Mouse (Mus musculus): ENCODE results near the gene Cd82. TPM values are rescaled to one million over a fixed set of nuclear protein-coding genes. Genes with fewer than 3 reads are reported as not detected.

The Cd82 gene
- total and polyA plus RNA-seq, 3 experiments, result 177 to 294 (median 215) TPM

DNA sequence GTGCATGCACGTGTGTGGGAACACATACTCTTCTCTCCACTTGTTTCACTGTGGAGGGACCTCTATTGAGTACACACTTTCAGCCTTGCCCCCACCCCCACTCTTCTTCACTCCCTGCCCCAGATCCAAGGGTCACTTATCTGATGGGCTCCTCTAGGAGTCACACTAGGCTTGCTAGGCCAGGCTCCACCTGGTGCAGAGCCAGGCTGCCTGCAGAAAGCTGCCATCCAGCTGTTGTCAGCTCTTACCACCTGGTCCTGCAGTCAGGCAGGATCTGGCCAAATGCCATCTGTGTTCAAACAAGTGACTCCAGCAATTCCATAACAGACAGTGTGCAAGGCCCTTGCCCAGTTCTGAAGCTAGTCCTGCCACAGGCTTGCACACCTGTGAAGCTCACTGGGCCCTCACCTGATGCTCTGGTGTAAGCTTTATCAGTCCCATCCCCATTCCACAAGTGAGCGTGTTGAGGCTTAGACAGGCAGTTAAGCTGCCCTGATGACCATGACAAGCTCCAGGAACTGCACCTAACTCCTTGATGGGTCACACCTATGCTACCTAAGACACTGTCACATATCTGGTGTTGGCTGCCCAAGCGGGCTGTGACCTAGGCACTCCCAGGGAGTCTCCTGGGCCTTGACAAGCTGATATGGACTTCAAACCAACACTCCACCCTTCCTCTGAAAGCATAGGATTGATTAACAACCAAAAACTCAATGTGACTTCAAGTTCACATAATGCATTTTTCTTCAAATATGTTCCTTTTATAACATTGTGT is 7.9 kb downstream of the Cd82 start:
- Histone ChIP-seq H3K27ac (ENCODE audit: insufficient read depth, low read depth) (0 out of 2 replicates have a peak overlapping the region, but pooled peaks have one; percentile 18), H3K4me1 (ENCODE audit: control insufficient read depth in 1 of 2, insufficient read depth in 2 of 2) (peaks cover 39 to 100% of the 10 kb centered on the region in 2 experiments), H3K36me3 (replicated peaks in 1 of 2; ENCODE audit: control insufficient read depth in 1 of 2, insufficient read depth in 1 of 2, low read length in 1 of 2) (peaks cover 47 to 85% of the 10 kb centered on the region in 2 experiments), H3K79me2 (replicated peaks; ENCODE audit: control insufficient read depth, extremely low read depth, insufficient read depth, poor library complexity, severe bottlenecking) (peaks cover 93% of the 10 kb centered on the region), H3K4me3 (replicated peaks in 1 of 3; ENCODE audit: low read depth in 2 of 3, low read length in 2 of 3, poor library complexity in 1 of 3) (no peak overlapping the region), H3K4me2 (ENCODE audit: insufficient read depth, low read depth, poor library complexity, severe bottlenecking) (no peak overlapping the region), H3K27me3 (replicated peaks) (no peaks in the 10 kb centered on the region), H3K9me3 (replicated peaks; ENCODE audit: low read length) (no peaks in the 10 kb centered on the region), H3K9ac (ENCODE audit: insufficient read depth, low read depth) (no peak overlapping the region)
- dilution Hi-C loops (cut with MboI; ENCODE audit: extremely low pct_ligation_motif_present, extremely low pct_unique_long_range_greater_than_20kb, low sequenced_read_pairs), result no loop called here
- DNase-seq (ENCODE audit: extremely low read depth), result no peak
- TF ChIP-seq USF2 (conservative IDR thresholded peaks at IDR 0.05; ENCODE audit: low read depth, low read length) (no peak), ETS1 (conservative IDR thresholded peaks at IDR 0.05; ENCODE audit: low read depth, low read length) (no peak), CHD1 (IDR thresholded peaks at IDR 0.05; ENCODE audit: low read depth, low read length) (no peak), MAX (IDR thresholded peaks at IDR 0.05; ENCODE audit: low read length) (no peak), MYC (IDR thresholded peaks at IDR 0.05; ENCODE audit: low read depth, low read length) (no peak), ZC3H11A (IDR thresholded peaks at IDR 0.05; ENCODE audit: low read depth, low read length) (no peak)
- in situ Hi-C loops (cut with MboI; ENCODE audit: low pct_ligation_motif_present, low pct_unique_long_range_greater_than_20kb, low sequenced_read_pairs), result loop anchor here (5.0 kb wide), 1 partner anchor 33 kb away; no protein-coding TSS in a partner anchor

DNA sequence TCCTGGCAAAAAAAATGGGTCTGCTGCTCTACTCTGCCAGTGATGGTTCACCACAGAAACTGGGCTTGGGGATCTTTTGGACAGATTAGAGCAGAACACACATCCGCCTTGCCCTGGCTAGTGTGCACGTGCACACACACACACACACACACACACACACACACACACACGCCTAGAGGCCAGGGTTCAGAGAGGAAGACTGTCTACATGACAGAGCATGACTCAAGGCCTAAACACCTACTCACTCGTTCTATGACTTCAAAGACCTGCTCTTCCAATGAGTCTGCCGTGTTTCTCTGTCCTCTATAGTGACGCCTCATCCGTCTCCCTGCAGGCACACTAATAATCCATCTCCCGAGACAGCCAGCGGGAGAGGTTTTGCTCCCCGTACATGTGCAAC is 8.6 kb downstream of the Cd82 start:
- in situ Hi-C loops (cut with MboI; ENCODE audit: low pct_ligation_motif_present, low pct_unique_long_range_greater_than_20kb, low sequenced_read_pairs), result no loop called here
- H3K4me1 ChIP-seq (ENCODE audit: control insufficient read depth in 1 of 2, insufficient read depth in 2 of 2), result peaks cover 42 to 100% of the 10 kb centered on the region in 2 experiments
- H3K9me3 ChIP-seq (replicated peaks; ENCODE audit: low read length), result no peaks in the 10 kb centered on the region
- dilution Hi-C loops (cut with MboI; ENCODE audit: extremely low pct_ligation_motif_present, extremely low pct_unique_long_range_greater_than_20kb, low sequenced_read_pairs), result no loop called here
- no peak overlapping the region for H3K9ac ChIP-seq (ENCODE audit: insufficient read depth, low read depth)
- H3K27ac ChIP-seq (ENCODE audit: insufficient read depth, low read depth), result 0 out of 2 replicates have a peak overlapping the region, but pooled peaks have one; percentile 18
- H3K4me2 ChIP-seq (ENCODE audit: insufficient read depth, low read depth, poor library complexity, severe bottlenecking), result no peak overlapping the region
- DNase-seq (ENCODE audit: extremely low read depth), result no peak
- no peak overlapping the region for H3K4me3 ChIP-seq (replicated peaks in 1 of 3; ENCODE audit: low read depth in 2 of 3, low read length in 2 of 3, poor library complexity in 1 of 3)
- TF ChIP-seq JUN (IDR thresholded peaks at IDR 0.05; ENCODE audit: insufficient read depth, low read depth, low read length) (no peak), UBTF (IDR thresholded peaks at IDR 0.05; ENCODE audit: low read depth, low read length) (no peak), RCOR1 (conservative IDR thresholded peaks at IDR 0.05; ENCODE audit: low read depth, low read length) (no peak), ELF1 (IDR thresholded peaks at IDR 0.05; ENCODE audit: low read depth, low read length) (no peak), ETS1 (conservative IDR thresholded peaks at IDR 0.05; ENCODE audit: low read depth, low read length) (no peak), POLR2A (IDR thresholded peaks at IDR 0.05; ENCODE audit: low read depth, low read length) (no peak), NELFE (IDR thresholded peaks at IDR 0.05; ENCODE audit: low read depth, low read length) (no peak), MYC (IDR thresholded peaks at IDR 0.05; ENCODE audit: low read depth, low read length) (no peak), JUND (conservative IDR thresholded peaks at IDR 0.05; ENCODE audit: low read depth, low read length) (no peak), TCF12 (IDR thresholded peaks at IDR 0.05; ENCODE audit: low read depth, low read length) (no peak), USF1 (IDR thresholded peaks at IDR 0.05; ENCODE audit: low read depth, low read length) (no peak), NRF1 (IDR thresholded peaks at IDR 0.05; ENCODE audit: low read depth, low read length) (no peak), IRF4 (IDR thresholded peaks at IDR 0.05; ENCODE audit: low read depth, low read length) (no peak), KAT2A (IDR thresholded peaks at IDR 0.05; ENCODE audit: insufficient replicate concordance, low read length) (no peak), POLR2AphosphoS2 (IDR thresholded peaks at IDR 0.05; ENCODE audit: low read depth, low read length) (no peak)
- peaks cover 52 to 90% of the 10 kb centered on the region in 2 experiments for H3K36me3 ChIP-seq (replicated peaks in 1 of 2; ENCODE audit: control insufficient read depth in 1 of 2, insufficient read depth in 1 of 2, low read length in 1 of 2)
- peaks cover 93% of the 10 kb centered on the region for H3K79me2 ChIP-seq (replicated peaks; ENCODE audit: control insufficient read depth, extremely low read depth, insufficient read depth, poor library complexity, severe bottlenecking)
- H3K27me3 ChIP-seq (replicated peaks), result no peaks in the 10 kb centered on the region
